Mouse (Mus musculus) megakaryocyte progenitor cell, adult 5-6 weeks (primary cell): ENCODE measurements around the gene Sf3b5. TPM values are rescaled to one million over a fixed set of nuclear protein-coding genes. Genes with fewer than 3 reads are reported as not detected.

Experiments
- ATAC-seq: replicated peaks from 2 replicates; pipeline ENCODE4 v1.8.0; 2016; ENCODE audit warnings: mild to moderate bottlenecking, moderate TSS enrichment, inconsistent platforms; ENCODE audit not compliant: poor library complexity
- total RNA-seq, 2 experiments: library from RNA; stranded (forward) in 1 of 2; stranded (reverse) in 1 of 2; fragments of 157-497, 149-512 nt in 1 of 2; fragments of 200-1000 nt in 1 of 2; gene quantifications; 2 replicates each; pipeline versions ENCODE4 v1.2.3 to v1.2.4; 2015 to 2017

Gene Sf3b5
- total RNA-seq (2015) (17.4 and 18.7 TPM in 2 replicates), total RNA-seq (2017) (23.3 and 23.4 TPM in 2 replicates)

DNA sequence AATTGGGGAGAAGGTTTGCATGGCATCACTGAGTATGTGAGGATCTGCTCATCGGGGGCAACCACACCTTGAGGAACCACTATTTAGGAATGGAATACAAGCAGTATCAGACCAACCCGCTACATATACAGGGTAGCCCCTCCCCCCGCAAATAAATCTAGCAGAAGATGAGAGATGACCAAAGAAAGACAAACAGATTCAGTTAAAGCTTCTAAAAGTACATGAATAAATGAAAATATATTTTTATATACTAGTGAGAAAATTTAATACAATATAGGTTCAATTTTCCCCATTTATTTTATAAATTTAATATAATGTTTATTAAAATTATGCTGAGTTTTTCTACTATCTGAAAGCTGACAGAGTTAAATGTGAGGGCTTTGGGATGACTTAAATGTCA is at the start of gene Sf3b5:
Gene Sf3b5, plus strand, starts transcription at position 301 of the 400 bp plus-strand sequence.
- no peak for ATAC-seq

GRCm38 (mm10) chr10:12955831-12956230 is 49.3 kb upstream of the Sf3b5 start:
- peak; percentile 54; the same call in 1 of the 2 replicates for ATAC-seq

DNA sequence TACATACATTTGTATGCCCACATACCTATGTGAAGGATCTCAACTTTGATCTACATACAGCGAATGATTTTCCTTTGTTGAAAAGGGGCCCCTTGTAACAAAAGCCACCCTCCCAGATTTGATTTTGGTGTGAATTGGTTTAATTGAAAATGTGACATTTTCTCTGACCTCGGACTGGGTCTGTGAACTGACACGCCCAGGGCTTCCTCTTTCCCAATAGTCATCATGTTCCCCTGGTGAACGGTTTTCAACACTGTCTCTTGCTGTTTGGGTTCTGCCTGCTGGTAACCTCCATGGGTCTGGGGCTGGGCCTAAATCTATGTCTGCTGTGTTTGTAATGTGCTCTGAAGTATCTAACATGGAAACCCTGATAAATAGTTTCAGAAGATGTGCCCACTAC is 47.9 kb upstream of the Sf3b5 start:
- ATAC-seq: peak; percentile 56

GRCm38 (mm10) chr10:12961546-12961945 is 43.6 kb upstream of the Sf3b5 start:
- peak; percentile 16; the same call in 1 of the 2 replicates for ATAC-seq

- peak; percentile 51 for ATAC-seq
Observed at GRCm38 (mm10) chr10:12962238-12962637, 42.9 kb upstream of the Sf3b5 start.

- ATAC-seq: 0 out of 2 replicates have a peak, but pooled peaks have one; percentile 18
Observed at GRCm38 (mm10) chr10:12963362-12964147, 41.6 kb upstream of the Sf3b5 start.

DNA sequence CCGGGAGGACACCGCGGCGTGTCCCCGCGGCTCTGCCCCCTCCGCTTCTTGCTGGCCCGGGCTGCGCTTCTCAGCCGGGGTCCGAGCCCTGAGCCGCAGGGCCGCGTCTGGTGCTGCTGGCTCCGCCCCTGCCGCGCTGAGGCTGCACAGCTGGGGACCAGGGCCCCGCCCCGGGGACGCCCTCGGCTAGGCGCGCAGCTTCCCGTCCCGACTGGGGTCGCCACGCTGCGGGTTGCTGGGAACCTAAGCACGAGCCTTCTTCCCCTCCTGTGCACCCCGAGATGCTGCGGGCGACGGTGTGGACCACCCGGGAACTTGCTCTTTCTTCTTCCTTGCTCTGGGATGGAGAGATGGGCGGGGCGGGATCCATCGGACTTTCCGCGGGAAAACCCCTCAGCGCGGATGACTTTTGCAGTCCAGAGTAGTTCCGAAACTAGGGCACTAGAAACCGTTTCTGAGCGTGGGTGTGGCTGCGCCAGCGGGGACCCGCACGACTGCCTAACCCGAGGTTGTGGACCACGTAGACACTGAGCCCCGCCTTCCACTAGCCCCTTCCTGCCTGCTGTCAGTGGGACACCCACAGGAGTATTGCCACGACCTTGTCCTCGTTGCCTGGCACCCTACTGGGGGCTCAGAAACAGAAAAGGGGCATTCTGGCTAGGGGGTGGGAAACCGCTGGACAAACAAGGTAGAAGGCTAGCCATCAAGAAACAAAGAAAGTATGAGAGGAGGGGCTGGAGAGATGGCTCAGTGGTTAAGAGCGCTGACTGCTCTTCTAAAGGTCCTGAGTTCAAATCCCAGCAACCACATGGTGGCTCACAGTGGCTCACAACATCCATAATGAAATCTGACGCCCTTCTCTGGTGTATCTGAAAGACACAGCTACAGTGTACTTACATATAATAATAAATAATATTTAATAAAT is 40.7 kb upstream of the Sf3b5 start, which contains the start of gene Stx11:
Gene Stx11, minus strand, starts transcription at position 148 of the 925 bp plus-strand sequence.
- peak; percentile 74 for ATAC-seq

DNA sequence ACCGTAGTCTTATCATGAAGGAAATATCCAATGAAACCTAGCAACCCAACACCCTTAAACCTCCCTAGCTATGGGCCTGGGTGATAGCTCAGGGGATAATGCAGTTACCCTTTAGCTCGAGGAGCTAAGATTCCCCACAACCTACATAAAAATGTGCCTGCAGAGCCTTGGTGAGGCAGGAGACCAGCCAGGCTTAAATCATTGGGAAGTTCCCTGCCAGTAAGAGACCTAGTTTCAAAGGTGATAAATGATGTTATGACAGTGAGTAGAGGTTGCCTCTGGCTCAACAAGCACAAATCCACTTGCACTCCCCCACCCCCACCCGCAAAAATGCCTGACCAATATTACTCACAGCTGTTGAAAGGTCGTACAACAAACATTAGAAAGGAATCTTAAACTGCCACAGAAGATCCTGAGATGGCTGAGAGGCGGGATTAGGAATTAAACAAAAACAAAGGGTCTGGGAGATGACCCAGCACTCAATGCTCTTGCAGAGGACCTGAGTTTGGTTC is 39.4 kb upstream of the Sf3b5 start:
- ATAC-seq: no peak

GRCm38 (mm10) chr10:12974572-12974971 is 30.6 kb upstream of the Sf3b5 start:
- no peak for ATAC-seq

- ATAC-seq: peak; percentile 79
Observed at GRCm38 (mm10) chr10:12975461-12975860, 29.7 kb upstream of the Sf3b5 start.

- peak; percentile 85 for ATAC-seq
Observed at GRCm38 (mm10) chr10:12975957-12976356, 29.2 kb upstream of the Sf3b5 start.

- ATAC-seq: no peak
Observed at GRCm38 (mm10) chr10:12976552-12976951, 28.6 kb upstream of the Sf3b5 start.

GRCm38 (mm10) chr10:12977787-12978212 is 27.3 kb upstream of the Sf3b5 start:
- ATAC-seq: no peak

GRCm38 (mm10) chr10:12981071-12981470 is 24.1 kb upstream of the Sf3b5 start:
- no peak for ATAC-seq

- ATAC-seq: peak; percentile 51
Observed at GRCm38 (mm10) chr10:12983516-12983915, 21.6 kb upstream of the Sf3b5 start.

- ATAC-seq: no peak
Observed at GRCm38 (mm10) chr10:12985028-12985427, 20.1 kb upstream of the Sf3b5 start.

- ATAC-seq: peak; percentile 43
Observed at GRCm38 (mm10) chr10:12986485-12986884, 18.7 kb upstream of the Sf3b5 start.

GRCm38 (mm10) chr10:12986943-12987342 is 18.2 kb upstream of the Sf3b5 start:
- ATAC-seq: peak; percentile 80

GRCm38 (mm10) chr10:12991953-12992352 is 13.2 kb upstream of the Sf3b5 start:
- ATAC-seq: peak; percentile 43

- peak; percentile 48 for ATAC-seq
Observed at GRCm38 (mm10) chr10:12993411-12994039, 11.6 kb upstream of the Sf3b5 start.
